Mouse (Mus musculus) liver, embryonic 13.5 days (tissue): Measurements from ENCODE around the gene Fgr. TPM values are rescaled to one million over a fixed set of nuclear protein-coding genes. Genes with fewer than 3 reads are reported as not detected.

ENCODE experiments used
- ATAC-seq: fragments of 200-750 bp; cut with Nextera tagmentation; 2 replicates; pipeline ENCODE4 v1.8.0; 2017; ENCODE audit warnings: low read depth, mild to moderate bottlenecking, moderate number of reproducible peaks, moderate library complexity
- DNase-seq: peaks from one replicate; pipeline ENCODE4 v3.0.0; 2022
- H3K27ac ChIP-seq: fragments of 300-500 bp; sonication (generic); 2 replicates; pipeline ENCODE4 v1.5.1; 2015; ENCODE audit warnings: moderate library complexity, mild to moderate bottlenecking, inconsistent platforms
- H3K27me3 ChIP-seq: fragments of 300-500 bp; sonication (generic); 2 replicates; pipeline ENCODE4 v1.6.1; 2015; ENCODE audit warnings: mild to moderate bottlenecking, inconsistent platforms
- H3K36me3 ChIP-seq: fragments of 300-500 bp; sonication (generic); 2 replicates; pipeline ENCODE4 v1.6.1; 2015; ENCODE audit warnings: mild to moderate bottlenecking, inconsistent platforms
- H3K4me1 ChIP-seq: fragments of 300-500 bp; sonication (generic); replicated peaks from 2 replicates; pipeline ENCODE4 v1.6.1; 2015; ENCODE audit warnings: inconsistent platforms
- H3K4me2 ChIP-seq: fragments of 300-500 bp; sonication (generic); 2 replicates; pipeline ENCODE4 v1.6.1; 2015; ENCODE audit warnings: inconsistent platforms, mild to moderate bottlenecking, moderate library complexity
- H3K4me3 ChIP-seq: fragments of 300-500 bp; sonication (generic); replicated peaks from 2 replicates; pipeline ENCODE4 v1.5.1; 2015; ENCODE audit warnings: mild to moderate bottlenecking, inconsistent platforms
- H3K9ac ChIP-seq: fragments of 300-500 bp; sonication (generic); 2 replicates; pipeline ENCODE4 v1.6.1; 2015; ENCODE audit warnings: mild to moderate bottlenecking, inconsistent platforms
- H3K9me3 ChIP-seq: fragments of 300-500 bp; sonication (generic); replicated peaks from 2 replicates; pipeline ENCODE4 v1.6.1; 2016; ENCODE audit warnings: inconsistent platforms
- WGBS: fragments of 180-500 bp; shearing (Covaris S2); methylation state at CpG from one replicate; pipeline ENCODE4 v1.1.7; 2015; ENCODE audit not compliant: insufficient replicate concordance; 5-methylcytosine and 5-hydroxymethylcytosine counted together
- polyA plus RNA-seq: library from polyadenylated mRNA; unstranded; fragments of >200 nt; fragmentation: Nextera tagmentation; extraction: Ambion mirVana; gene quantifications from 2 replicates; pipeline ENCODE4 v1.2.1, GENCODE M21; 2015

Gene Fgr
- polyA plus RNA-seq, 1 experiment from 2014 or later = 0.47 TPM

DNA sequence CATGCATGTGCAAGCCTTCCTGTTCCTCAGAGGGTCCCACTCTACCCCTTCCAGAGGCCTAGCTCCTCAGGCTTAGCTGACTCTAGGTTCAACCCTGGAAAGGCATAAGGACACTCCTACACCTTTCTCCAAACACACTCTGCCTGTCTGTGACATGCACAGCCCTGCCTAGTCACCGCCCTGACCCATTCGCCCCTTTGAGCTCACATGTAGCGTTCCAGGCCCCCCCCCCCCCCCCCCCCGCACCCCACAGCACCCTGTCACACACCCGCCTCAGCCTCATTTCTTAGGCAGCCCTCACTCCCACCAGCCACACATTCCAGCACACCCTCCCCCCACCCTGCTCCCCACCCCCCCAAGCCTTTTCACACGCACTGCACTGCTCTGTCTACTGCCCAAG lies 46.8 kb downstream of the Fgr start:
- no peaks in the 10 kb centered on the region for H3K36me3 ChIP-seq
- no peak overlapping the region for H3K27ac ChIP-seq
- H3K9ac ChIP-seq = no peak overlapping the region
- 71% methylated on average over 3 of the region's 6 CpGs for WGBS
- H3K4me3 ChIP-seq = no peak overlapping the region
- no peaks in the 10 kb centered on the region for H3K27me3 ChIP-seq
- no peak overlapping the region for H3K4me2 ChIP-seq
- no peak for DNase-seq
- ATAC-seq = no peak
- no peaks in the 10 kb centered on the region for H3K9me3 ChIP-seq
- peaks cover 79% of the 10 kb centered on the region for H3K4me1 ChIP-seq

DNA sequence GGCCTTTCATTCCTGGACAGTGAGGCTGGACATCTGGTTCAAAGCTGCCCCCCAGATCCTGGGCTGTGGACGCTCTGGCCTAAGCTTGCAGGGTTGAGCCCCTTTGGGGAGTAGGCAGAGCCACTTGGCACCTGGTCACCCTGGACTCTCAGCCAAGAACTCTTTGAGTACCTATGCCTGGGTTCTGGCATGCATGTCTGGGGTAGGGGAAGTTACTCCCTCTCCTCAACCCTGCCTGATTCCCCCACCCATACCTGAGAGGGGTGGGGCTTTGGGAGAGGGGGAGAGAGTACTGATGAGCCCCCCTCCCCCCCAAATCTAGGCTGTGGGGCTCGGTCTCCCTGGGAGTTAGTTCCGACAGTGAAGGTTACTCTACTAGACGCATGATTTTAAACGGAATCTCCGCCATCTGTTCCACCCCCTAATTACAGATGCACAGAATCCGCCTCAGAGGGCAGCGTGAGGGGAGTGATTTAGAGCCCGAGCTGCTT lies 47.3 kb downstream of the Fgr start:
- Histone ChIP-seq H3K36me3 (no peaks in the 10 kb centered on the region), H3K9me3 (no peaks in the 10 kb centered on the region), H3K4me2 (no peak overlapping the region), H3K9ac (no peak overlapping the region), H3K27ac (no peak overlapping the region), H3K27me3 (no peaks in the 10 kb centered on the region), H3K4me1 (peaks cover 77% of the 10 kb centered on the region), H3K4me3 (no peak overlapping the region)
- WGBS = 51% methylated on average over 9 of the region's 9 CpGs
- DNase-seq (no peak), ATAC-seq (no peak)

DNA sequence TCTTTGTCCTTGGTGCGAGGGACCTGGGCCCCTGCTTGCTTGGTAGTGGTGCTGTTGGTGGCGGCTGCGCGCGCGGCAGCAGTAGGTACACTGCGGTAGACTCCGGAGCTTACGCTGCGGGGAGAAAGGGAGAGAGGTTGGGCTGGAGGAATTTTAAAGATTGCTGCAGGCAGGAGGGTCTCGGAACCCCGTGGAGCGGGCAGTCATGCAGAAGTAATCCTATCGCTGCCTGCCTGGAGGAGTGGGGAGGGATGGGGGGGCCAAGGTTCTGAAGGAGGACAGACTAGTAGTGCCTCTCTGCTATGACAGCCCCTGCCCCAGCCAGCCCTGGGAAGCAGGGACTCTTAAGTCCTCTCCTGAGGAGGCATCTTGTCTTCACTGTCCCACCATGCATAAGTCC lies 48.3 kb downstream of the Fgr start:
- ATAC-seq (no peak), DNase-seq (no peak)
- Histone ChIP-seq H3K9ac (no peak overlapping the region), H3K4me3 (no peak overlapping the region), H3K9me3 (no peaks in the 10 kb centered on the region), H3K27ac (no peak overlapping the region), H3K4me2 (no peak overlapping the region), H3K27me3 (no peaks in the 10 kb centered on the region), H3K4me1 (peaks cover 77% of the 10 kb centered on the region), H3K36me3 (no peaks in the 10 kb centered on the region)
- 73% methylated on average over 14 of the region's 14 CpGs for WGBS

DNA sequence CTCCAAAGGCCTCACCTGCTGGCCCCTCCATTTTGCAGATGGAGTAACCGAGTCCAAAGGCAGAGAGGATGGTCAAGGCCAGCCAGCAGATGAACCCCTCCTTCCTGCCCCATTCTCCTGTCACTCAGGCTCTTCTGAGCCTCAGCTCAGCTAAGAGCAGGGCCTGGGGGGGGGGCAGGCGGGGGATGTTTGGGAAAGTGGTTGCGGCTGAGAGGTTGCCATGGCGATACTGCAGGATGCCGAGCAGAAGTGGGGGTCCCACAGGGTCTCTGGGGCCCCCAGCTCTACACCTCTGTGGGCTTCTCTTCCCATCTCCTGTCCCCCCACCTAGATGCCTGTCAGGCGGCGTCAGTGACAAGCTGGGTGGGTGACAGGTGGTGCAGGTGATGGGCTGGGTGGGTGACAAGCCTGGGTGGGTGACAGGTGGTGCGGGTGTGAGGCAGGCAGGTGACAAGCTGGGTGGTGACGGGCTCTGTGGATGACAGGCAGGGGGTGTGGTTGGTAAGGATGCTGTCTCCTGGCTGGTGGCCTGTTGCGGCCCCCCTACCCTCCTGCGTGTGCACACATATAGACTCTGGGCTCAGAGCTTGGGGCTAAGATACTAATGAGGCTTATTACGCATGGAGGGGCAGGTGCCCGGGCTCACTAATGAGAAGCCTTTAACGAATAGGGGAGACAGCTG lies 49.2 kb downstream of the Fgr start:
- Histone ChIP-seq H3K27me3 (no peaks in the 10 kb centered on the region), H3K9me3 (no peaks in the 10 kb centered on the region), H3K4me2 (no peak overlapping the region), H3K9ac (no peak overlapping the region), H3K4me1 (peaks cover 75% of the 10 kb centered on the region), H3K36me3 (no peaks in the 10 kb centered on the region), H3K4me3 (no peak overlapping the region), H3K27ac (no peak overlapping the region)
- no peak for DNase-seq
- WGBS = 74% methylated on average over 14 of the region's 14 CpGs
- ATAC-seq = no peak

DNA sequence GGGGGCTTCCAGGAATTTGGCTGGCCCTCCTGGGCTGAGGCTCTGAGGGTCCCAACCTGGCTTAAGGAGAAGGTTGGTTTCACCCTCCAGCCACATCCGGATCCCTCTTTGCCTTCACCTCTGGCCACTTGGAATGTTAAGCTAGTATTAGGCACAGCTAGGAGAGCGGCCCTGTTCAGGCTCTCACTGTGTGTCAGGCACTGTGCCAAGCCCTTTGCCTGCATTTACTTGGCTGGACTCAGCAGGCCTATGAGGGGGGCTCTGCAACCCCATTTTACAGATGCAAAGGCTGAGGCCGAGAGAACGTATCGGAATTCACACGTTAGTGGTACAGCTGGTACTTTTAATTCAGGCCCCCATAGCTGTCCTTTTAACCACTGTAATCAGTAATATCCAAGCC lies 49.7 kb downstream of the Fgr start:
- H3K9ac ChIP-seq = no peak overlapping the region
- no peaks in the 10 kb centered on the region for H3K27me3 ChIP-seq
- H3K27ac ChIP-seq = no peak overlapping the region
- no peaks in the 10 kb centered on the region for H3K9me3 ChIP-seq
- DNase-seq = no peak
- 79% methylated on average over 6 of the region's 6 CpGs for WGBS
- H3K4me1 ChIP-seq = peaks cover 77% of the 10 kb centered on the region
- H3K36me3 ChIP-seq = no peaks in the 10 kb centered on the region
- no peak overlapping the region for H3K4me2 ChIP-seq
- no peak overlapping the region for H3K4me3 ChIP-seq
- no peak for ATAC-seq

DNA sequence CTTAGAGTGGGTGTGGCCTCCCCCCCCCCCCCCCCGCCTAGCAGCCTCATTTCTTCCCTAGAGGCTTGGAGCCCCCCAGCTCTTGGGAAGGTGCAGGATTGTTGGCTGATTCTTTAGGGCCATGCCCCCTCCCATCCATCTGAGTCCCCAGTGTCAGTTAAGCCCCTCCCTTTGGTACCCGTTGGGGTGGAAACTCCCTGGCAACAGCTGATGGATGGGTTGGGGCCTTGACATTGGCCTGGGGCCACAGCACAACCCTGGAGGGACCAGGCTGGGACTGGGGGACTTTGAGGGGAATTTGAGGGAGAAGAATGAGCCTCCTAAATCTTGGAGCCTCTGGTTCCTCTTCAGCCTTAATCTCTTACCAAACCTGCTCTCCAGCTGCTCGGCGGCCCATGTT lies 50.5 kb downstream of the Fgr start:
- Histone ChIP-seq H3K4me2 (no peak overlapping the region), H3K27ac (no peak overlapping the region), H3K4me3 (no peak overlapping the region), H3K9me3 (no peaks in the 10 kb centered on the region), H3K9ac (no peak overlapping the region), H3K4me1 (peaks cover 84% of the 10 kb centered on the region), H3K27me3 (no peaks in the 10 kb centered on the region), H3K36me3 (no peaks in the 10 kb centered on the region)
- WGBS = 53% methylated on average over 4 of the region's 4 CpGs
- DNase-seq (no peak), ATAC-seq (no peak)

DNA sequence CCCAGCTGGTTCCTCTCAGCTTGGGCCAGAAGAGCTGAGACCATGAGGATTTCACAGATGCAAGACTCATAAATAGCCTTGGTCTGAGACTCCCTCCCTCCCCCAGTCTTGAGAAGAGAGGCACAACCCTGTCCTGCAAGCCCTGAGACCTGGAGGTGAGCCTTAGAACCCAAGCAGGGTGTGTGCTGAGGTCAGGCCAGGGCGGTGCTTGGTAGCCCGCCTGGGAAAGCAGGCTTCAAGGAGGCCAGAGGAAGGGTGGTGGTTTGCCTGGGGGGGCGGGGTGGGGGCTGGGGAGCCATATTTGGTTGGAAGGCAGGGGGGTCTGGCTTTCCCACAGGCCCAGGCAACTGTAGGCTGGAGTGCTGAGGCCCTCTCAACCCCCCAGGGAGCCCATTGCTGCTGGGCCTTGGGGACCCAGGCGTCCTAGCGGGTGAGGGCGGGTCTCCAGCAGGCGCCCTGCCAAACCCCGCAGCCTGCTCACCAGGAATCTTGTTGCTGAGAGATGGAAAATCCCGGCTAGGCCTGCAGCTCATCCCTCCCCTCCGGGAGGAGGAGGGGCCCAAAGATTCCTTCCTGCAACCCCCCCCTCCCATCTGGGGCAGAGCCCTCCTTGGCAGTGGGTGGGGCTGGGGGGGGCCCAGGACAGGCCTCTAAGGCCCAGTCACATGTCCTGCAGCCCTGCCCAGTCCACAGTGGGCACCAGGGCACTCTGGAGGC lies 51.2 kb downstream of the Fgr start:
- ATAC-seq (no peak; the same call in 1 of the 2 replicates), DNase-seq (no peak)
- peaks cover 91% of the 10 kb centered on the region for H3K4me1 ChIP-seq
- H3K36me3 ChIP-seq = no peaks in the 10 kb centered on the region
- H3K27ac ChIP-seq = no peak overlapping the region; the same call in 1 of the 2 replicates
- H3K27me3 ChIP-seq = no peaks in the 10 kb centered on the region
- WGBS = 52% methylated on average over 10 of the region's 10 CpGs
- H3K9me3 ChIP-seq = no peaks in the 10 kb centered on the region
- H3K4me2 ChIP-seq = no peak overlapping the region
- no peak overlapping the region for H3K4me3 ChIP-seq
- H3K9ac ChIP-seq = no peak overlapping the region

DNA sequence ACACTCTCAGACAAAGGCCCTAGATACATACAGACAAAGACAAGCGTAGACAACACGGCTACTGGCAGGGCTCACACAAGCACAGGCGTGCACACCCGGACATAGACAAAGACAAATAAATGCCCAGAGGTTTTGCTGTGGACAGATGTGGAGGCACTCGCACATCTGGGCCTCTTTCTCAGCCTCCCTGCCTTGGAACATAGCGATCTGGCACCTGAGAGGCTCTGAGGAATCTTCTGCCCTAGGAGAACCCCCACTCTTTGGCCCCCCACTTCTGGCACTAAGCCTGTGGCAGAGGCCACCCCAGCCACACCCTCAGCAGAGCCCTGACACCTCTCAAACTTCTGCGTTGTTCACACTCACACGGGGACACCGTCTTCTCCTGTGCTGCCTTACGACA lies 52.4 kb downstream of the Fgr start:
- WGBS = 78% methylated on average over 10 of the region's 10 CpGs
- Histone ChIP-seq H3K9ac (no peak overlapping the region), H3K27me3 (no peaks in the 10 kb centered on the region), H3K4me3 (no peak overlapping the region), H3K9me3 (no peaks in the 10 kb centered on the region), H3K27ac (no peak overlapping the region), H3K4me1 (peaks cover 83% of the 10 kb centered on the region), H3K4me2 (no peak overlapping the region), H3K36me3 (no peaks in the 10 kb centered on the region)
- no peak for DNase-seq
- no peak for ATAC-seq

DNA sequence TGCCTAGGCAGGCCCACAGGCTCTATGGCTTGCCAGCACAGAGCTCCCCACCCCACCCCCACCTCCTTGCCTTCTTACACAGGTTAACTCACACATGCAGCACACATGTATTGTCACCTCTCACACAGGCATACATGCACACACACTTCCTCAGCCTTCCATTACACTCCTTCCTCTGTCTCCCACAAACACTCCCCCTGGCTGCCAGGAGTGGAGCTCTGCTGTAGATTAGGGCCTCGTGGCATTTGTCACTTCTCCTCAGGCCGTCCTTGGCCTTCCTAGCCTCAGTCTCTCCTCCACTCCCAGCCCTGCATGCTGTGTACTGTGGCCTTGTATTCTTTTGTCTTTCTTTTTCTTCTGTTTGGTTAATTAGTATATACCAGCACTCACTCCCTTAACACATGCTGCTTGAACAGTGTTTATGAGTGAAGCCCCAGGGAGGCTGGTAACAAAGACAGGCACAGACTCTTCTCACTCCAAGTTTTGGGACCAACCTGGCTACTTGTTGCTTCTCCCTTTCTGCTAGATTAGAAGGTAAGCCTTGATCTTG lies 53.0 kb downstream of the Fgr start:
- no peaks in the 10 kb centered on the region for H3K27me3 ChIP-seq
- 0 out of 2 replicates have a peak overlapping the region, but pooled peaks have one; percentile 8 for H3K27ac ChIP-seq
- H3K9ac ChIP-seq = no peak overlapping the region
- H3K4me3 ChIP-seq = no peak overlapping the region
- H3K36me3 ChIP-seq = no peaks in the 10 kb centered on the region
- no peak overlapping the region for H3K4me2 ChIP-seq
- H3K4me1 ChIP-seq = peaks cover 77% of the 10 kb centered on the region
- H3K9me3 ChIP-seq = no peaks in the 10 kb centered on the region
- 24% methylated on average over 2 of the region's 2 CpGs for WGBS
- DNase-seq (no peak), ATAC-seq (no peak)

DNA sequence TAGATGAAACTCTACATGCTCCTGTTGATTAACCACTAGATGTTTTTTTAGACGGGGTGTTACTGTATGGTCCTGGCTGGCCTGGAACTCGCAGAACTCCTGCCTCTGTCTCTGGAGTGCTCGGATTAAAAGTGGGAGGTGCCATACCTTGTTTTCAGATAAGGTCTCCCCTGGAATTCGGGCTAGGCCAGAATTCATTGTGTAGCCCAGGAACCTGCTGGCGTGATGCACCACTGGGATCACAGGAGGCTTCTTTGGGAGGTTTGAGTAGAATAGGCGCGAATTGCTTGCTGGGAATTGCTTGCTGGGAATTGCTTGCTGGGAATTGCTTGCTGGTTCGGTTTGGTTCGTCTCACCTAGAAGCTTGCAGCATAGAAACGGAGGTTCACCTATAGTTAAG lies 53.8 kb downstream of the Fgr start:
- Histone ChIP-seq H3K27me3 (no peaks in the 10 kb centered on the region), H3K4me2 (no peak overlapping the region), H3K9ac (no peak overlapping the region), H3K27ac (no peak overlapping the region), H3K36me3 (no peaks in the 10 kb centered on the region), H3K4me1 (peaks cover 70% of the 10 kb centered on the region), H3K4me3 (no peak overlapping the region), H3K9me3 (no peaks in the 10 kb centered on the region)
- DNase-seq (no peak), ATAC-seq (no peak)
- 71% methylated on average over 10 of the region's 10 CpGs for WGBS

DNA sequence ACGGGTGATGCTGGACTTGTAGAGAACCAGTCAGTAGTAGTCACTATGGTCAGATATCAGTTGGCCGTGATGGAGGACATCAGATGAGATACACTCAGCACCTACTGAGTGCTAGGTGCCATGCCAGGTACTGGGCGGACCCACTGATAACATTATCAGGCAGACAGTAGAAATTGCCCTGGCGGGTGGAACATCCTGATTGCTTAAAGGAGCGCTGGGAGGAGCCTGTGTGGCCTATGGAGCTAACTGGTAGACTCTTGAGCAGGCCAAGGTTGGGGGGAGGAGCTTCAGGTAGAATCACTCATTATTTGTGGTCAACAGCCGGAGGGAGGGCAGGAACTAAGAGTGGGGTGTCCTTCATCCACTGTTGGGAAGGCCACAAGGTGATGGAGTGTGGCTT lies 54.3 kb downstream of the Fgr start:
- DNase-seq (no peak), ATAC-seq (peak; percentile 37)
- Histone ChIP-seq H3K27ac (no peak overlapping the region), H3K4me3 (no peak overlapping the region), H3K4me2 (no peak overlapping the region), H3K4me1 (peaks cover 66% of the 10 kb centered on the region), H3K9ac (no peak overlapping the region), H3K9me3 (no peaks in the 10 kb centered on the region), H3K36me3 (no peaks in the 10 kb centered on the region), H3K27me3 (no peaks in the 10 kb centered on the region)
- 42% methylated on average over 6 of the region's 6 CpGs for WGBS
